Mouse (Mus musculus) embryo, embryonic 10.5 days (tissue): Measurements from ENCODE around the gene Cenpb.

Experiments
- DNase-seq: peaks from one replicate; pipeline ENCODE4 v3.0.0-alpha.2; 2015; ENCODE audit warnings: low spot score

The Cenpb gene

DNA sequence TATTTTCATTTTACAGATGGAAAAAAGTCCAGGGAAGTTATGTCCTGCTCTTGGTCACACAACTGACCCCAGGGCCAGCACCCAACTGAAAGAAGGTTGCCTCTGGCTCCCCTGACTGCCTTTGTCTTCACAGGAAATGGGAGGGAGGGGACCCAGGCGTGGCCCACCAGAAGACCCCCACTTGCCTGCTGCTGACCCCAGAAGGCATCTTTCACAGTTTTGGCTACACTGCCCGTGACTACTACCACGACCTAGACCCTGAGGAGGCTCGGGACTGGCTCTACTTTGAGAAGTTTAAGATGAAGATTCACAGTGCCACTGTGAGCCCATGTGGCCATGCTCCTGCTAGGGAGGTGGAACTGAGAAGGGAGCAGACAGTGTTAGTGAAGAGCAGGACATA lies 41.6 kb downstream of the Cenpb start:
- DNase-seq = no peak

GRCm38 (mm10) chr2:131135521-131136139 lies 44.2 kb downstream of the Cenpb start:
- DNase-seq = no peak

- no peak for DNase-seq
Observed at GRCm38 (mm10) chr2:131134826-131135400, 45.0 kb downstream of the Cenpb start.

- no peak for DNase-seq
Observed at GRCm38 (mm10) chr2:131134381-131134780, 45.5 kb downstream of the Cenpb start.

GRCm38 (mm10) chr2:131132930-131133547 lies 46.8 kb downstream of the Cenpb start, which contains the start of gene Gm11037:
Gm11037 (plus strand) TSS chr2:131133497.
- no peak for DNase-seq

DNA sequence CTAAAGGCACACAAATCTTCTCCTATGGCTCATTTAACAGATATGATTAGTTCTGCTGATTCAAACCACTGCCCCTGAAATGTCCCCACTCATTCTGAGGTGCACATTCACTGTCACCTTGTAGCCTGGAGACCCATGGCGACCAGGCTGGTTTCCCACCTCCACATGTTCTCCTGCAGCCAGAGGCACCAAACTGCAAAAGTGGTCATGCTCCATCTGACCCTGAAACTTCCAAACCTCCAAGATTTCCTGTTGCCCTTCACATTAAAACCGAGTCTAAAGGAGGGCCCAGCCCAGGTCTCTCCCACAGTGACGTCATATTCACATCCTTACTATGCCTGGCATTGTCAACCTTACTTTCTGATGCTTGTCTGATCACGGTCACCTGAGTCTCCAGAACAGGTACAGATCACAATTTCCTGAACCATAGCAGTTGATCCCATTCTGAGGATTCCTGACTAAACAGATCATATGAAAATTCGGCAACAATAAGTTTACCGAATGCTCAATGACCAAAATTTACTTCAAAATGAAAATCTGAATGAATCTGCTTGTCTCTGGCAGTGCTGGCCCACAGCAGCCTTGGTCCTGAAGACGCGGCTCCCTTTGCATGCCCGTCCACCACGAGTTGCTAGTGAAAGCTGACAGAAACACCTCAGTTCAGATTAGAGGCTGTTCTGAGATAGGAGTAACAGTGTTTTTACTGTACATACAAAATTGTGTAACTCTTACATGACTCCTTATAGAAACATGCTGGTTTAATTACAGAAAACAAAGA lies 47.6 kb downstream of the Cenpb start:
- no peak for DNase-seq

- DNase-seq = no peak
Observed at GRCm38 (mm10) chr2:131130849-131131248, 49.0 kb downstream of the Cenpb start.

DNA sequence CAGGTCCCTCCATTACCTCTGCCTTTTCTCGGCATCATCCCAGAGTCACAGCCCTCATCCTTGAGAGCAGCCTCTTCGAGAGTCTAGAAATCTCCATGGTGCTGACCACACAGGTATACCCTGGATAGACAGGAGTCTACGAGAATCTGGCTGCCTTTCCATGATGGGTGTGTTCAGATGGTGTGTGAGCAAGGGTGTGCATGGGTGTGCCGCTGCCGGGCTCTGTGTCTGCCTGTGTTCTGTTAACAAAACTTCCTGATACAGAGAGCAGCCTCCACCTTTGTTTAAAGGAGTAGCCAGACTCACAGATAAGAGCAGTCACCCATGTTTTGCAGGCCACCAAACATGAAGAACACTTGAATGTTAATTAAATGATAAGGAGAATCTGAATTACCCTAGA lies 50.0 kb downstream of the Cenpb start:
- no peak for DNase-seq

DNA sequence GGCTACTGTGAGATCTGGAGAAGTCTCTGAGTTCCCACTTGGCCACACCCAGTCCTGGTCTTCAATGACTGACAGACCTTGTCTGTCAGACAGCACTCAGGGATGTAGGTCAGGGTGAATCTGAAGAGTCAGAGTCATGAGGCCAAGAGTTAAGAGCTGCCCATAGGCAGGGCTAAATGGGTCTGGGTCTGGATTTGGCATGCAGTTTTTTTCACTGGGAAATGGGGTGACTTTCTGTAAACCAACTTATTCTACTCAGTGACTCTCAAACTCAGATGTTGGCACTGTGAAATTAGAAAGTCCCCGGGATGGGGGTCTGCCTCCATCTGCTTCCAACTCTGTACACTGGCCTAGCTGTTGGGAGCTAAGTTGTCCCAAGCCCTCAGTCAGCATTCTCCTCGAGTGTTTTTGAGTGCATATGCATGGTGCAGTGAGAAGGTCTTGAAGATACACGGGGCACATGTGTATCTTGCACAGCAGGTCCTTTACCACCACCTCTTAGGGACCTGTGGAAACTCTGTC lies 51.2 kb downstream of the Cenpb start:
- DNase-seq = no peak

DNA sequence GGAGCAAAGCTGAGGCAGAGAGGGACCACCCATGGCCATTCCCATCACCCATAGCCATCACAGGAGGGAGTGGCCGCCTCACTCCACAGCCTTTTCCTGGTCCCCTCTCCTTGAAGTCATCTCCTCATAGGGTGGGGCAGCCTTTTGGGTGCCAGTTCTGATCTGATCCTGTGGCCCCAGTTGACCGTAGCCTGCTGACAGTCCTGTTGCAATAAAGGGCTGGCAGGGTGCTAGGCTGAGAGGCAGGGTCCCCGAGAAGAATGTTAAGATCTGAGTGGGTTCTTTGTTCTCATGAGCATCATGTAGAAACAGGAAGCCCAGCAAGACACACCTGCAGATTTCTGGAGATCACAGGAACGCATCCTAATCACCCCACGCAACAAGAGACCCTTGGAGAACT lies 51.7 kb downstream of the Cenpb start:
- DNase-seq = no peak

GRCm38 (mm10) chr2:131127161-131127730 lies 52.6 kb downstream of the Cenpb start, which contains the start of gene Hspa12b:
Hspa12b (plus strand) TSS chr2:131127280.
- peak; percentile 80 for DNase-seq

GRCm38 (mm10) chr2:131125964-131126815 lies 53.7 kb downstream of the Cenpb start:
- no peak for DNase-seq
